Comparison of ENCODE assay signal across 19 mouse cellular contexts in the genomic region with DNA sequence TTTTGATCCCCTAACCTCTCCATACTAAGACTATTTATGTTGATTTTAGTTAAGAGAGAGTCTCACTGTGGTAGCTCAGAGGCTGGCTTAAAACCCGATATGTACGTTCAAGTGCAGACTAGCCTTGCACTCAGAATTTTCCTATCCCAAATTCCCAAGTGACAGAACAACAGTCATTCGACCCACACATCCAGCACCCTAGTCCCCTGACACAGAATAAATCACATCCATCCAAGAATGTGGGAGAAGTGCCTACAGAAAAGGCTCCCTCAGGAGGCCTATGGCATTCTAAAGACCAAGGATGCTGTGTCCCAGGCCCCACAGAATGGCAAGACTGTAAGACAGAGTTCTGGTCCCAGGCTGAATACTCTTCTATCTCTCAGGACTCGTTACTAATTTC. TPM values are rescaled to one million over a fixed set of nuclear protein-coding genes. Genes with fewer than 3 reads are reported as not detected.
A peak's percentile ranks its signal among the peaks of the same experiment; 100 is the strongest.
DNase-seq lines count a peak whose midpoint lies in the region; ATAC-seq and TF ChIP-seq lines count a peak whose summit lies in the region.
"Had no signal": no experiment of that assay in that cellular context is flagged by ENCODE, and none has a peak within 500 bp of the region (broad histone marks: within the 10 kb centered on the region; RNA-seq: fewer than 3 reads in every experiment).

No protein-coding gene starts in this region.

- no peak for ATAC-seq in lung, embryonic 16.5 days (ENCODE audit: low read depth)
- ATAC-seq in liver, embryonic 15.5 days (ENCODE audit: insufficient read depth): no peak
- ATAC-seq in activated CD4-positive, CD25-positive, alpha-beta regulatory T cell, adult 4 months: no peak
- ATAC-seq: CD4-positive, CD25-positive, alpha-beta regulatory T cell, adult 4 months; hindbrain, embryonic 16.5 days had no signal

- no peaks in the 10 kb centered on the region for H3K9me3 ChIP-seq in lung, embryonic 16.5 days (ENCODE audit: control insufficient read depth, low read length)
- no peaks in the 10 kb centered on the region for H3K9me3 ChIP-seq in liver, embryonic 15.5 days (replicated peaks)
- H3K9me3 ChIP-seq: forebrain, embryonic 12.5 days; neural tube, embryonic 15.5 days had no signal

- TF ChIP-seq POLR2A in lung, adult 2 months (IDR thresholded peaks at IDR 0.05; ENCODE audit: borderline replicate concordance, extremely low read depth, low read depth, low read length): no peak
- no peak for TF ChIP-seq POLR2A in bone marrow macrophage, adult 2 months (IDR thresholded peaks at IDR 0.05; ENCODE audit: borderline replicate concordance, low read depth, low read length)

- H3K36me3 ChIP-seq in lung, embryonic 16.5 days (ENCODE audit: control insufficient read depth, insufficient read depth, low read length): no peaks in the 10 kb centered on the region
- H3K36me3 ChIP-seq in liver, embryonic 15.5 days (replicated peaks): no peaks in the 10 kb centered on the region
- H3K36me3 ChIP-seq: forebrain, embryonic 12.5 days; neural tube, embryonic 15.5 days had no signal

- 0 out of 2 replicates have a peak overlapping the region, but pooled peaks have one; percentile 18 for H3K27ac ChIP-seq in lung, embryonic 16.5 days (ENCODE audit: low read length)
- H3K27ac ChIP-seq in bone marrow macrophage, adult 2 months (ENCODE audit: insufficient read depth, low read depth, low read length): peak overlapping the region; percentile 96
- H3K27ac ChIP-seq in liver, embryonic 15.5 days (replicated peaks): peak overlapping the region; percentile 43; the same call in 1 of the 2 replicates
- H3K27ac ChIP-seq: forebrain, embryonic 12.5 days; layer of hippocampus, adult 2 months; neural tube, embryonic 15.5 days had no signal

- H3K27me3 ChIP-seq in lung, embryonic 16.5 days (ENCODE audit: control insufficient read depth, insufficient read depth, low read depth, low read length): no peaks in the 10 kb centered on the region
- peaks cover 12% of the 10 kb centered on the region for H3K27me3 ChIP-seq in liver, embryonic 15.5 days
- H3K27me3 ChIP-seq: forebrain, embryonic 12.5 days; neural tube, embryonic 15.5 days had no signal

- no peak overlapping the region for H3K9ac ChIP-seq in lung, embryonic 16.5 days (ENCODE audit: low read length)
- H3K9ac ChIP-seq in liver, embryonic 15.5 days: no peak overlapping the region
- H3K9ac ChIP-seq: forebrain, embryonic 12.5 days; neural tube, embryonic 15.5 days had no signal

- 64% methylated on average over 4 of the region's 4 CpGs for WGBS in lung, embryonic 16.5 days
- WGBS in lung, adult 2 months: 66% methylated on average over 4 of the region's 4 CpGs
- 40% methylated on average over 4 of the region's 4 CpGs for WGBS in liver, embryonic 15.5 days (ENCODE audit: insufficient replicate concordance)

- no peak overlapping the region for H3K4me3 ChIP-seq in lung, embryonic 16.5 days (ENCODE audit: low read length)
- H3K4me3 ChIP-seq in lung, adult 2 months (replicated peaks; ENCODE audit: extremely low read depth, low read depth, low read length): no peak overlapping the region
- no peak overlapping the region for H3K4me3 ChIP-seq in bone marrow macrophage, adult 2 months (ENCODE audit: insufficient read depth, low read length)
- no peak overlapping the region for H3K4me3 ChIP-seq in liver, embryonic 15.5 days (replicated peaks)
- H3K4me3 ChIP-seq: forebrain, embryonic 12.5 days; layer of hippocampus, adult 2 months; myocyte; neural tube, embryonic 15.5 days had no signal

- peaks cover 9% of the 10 kb centered on the region; the same call in 1 of the 2 replicates for H3K4me1 ChIP-seq in lung, embryonic 16.5 days (replicated peaks; ENCODE audit: control insufficient read depth, insufficient read depth, low read length)
- 0 out of 2 replicates have a peak, but pooled peaks cover 2% of the 10 kb centered on the region for H3K4me1 ChIP-seq in lung, adult 2 months (ENCODE audit: control insufficient read depth, insufficient read depth, low read length)
- H3K4me1 ChIP-seq in bone marrow macrophage, adult 2 months (ENCODE audit: control insufficient read depth, insufficient read depth, low read length): peaks cover 24% of the 10 kb centered on the region
- peaks cover 32% of the 10 kb centered on the region for H3K4me1 ChIP-seq in liver, embryonic 15.5 days (replicated peaks)
- H3K4me1 ChIP-seq: forebrain, embryonic 12.5 days; neural tube, embryonic 15.5 days had no signal

- no peak overlapping the region for H3K4me2 ChIP-seq in lung, embryonic 16.5 days (ENCODE audit: low read depth, low read length)
- H3K4me2 ChIP-seq in liver, embryonic 15.5 days: peak overlapping the region; percentile 44
- H3K4me2 ChIP-seq: forebrain, embryonic 12.5 days; neural tube, embryonic 15.5 days had no signal

- no peak for TF ChIP-seq CTCF in lung, adult 2 months (IDR thresholded peaks at IDR 0.05; ENCODE audit: insufficient read depth, low read length)
- no peak for TF ChIP-seq CTCF in bone marrow macrophage, adult 2 months (IDR thresholded peaks at IDR 0.05; ENCODE audit: low read depth, low read length)

- DNase-seq in lung, adult 2 months: no peak
- no peak for DNase-seq in ovary, postnatal 14 days (ENCODE audit: low spot score)
- no peak for DNase-seq in gastrocnemius, postnatal 10 days
- DNase-seq: cerebellum, adult 9-11 months; kidney, adult 18-20 months; kidney, postnatal 10 days; left cerebral cortex, postnatal 4 days; midbrain, embryonic 14.5 days; retina, postnatal 1 day had no signal

RNA-seq across cellular contexts. Expression of a gene that starts 55.4 kb away (rescaled TPM):
- 13.2 and 13.7 TPM in 2 replicates for polyA plus RNA-seq in lung, embryonic 16.5 days (2015; fragmentation: Nextera tagmentation; extraction: Ambion mirVana)
- polyA plus RNA-seq in lung, adult 2 months (2012; rRNA removed): 6.8 and 10.1 TPM in 2 replicates
- polyA plus RNA-seq in bone marrow macrophage, adult 2 months (2012; ENCODE audit: insufficient read depth, insufficient read length, missing spikeins): 26.0 and 26.6 TPM in 2 replicates
- polyA plus RNA-seq in liver, embryonic 15.5 days (2015; fragmentation: Nextera tagmentation; extraction: Ambion mirVana): 27.2 and 27.5 TPM in 2 replicates
- 10 to 100 TPM; 34.9 to 37.6 TPM for polyA plus RNA-seq in activated CD4-positive, CD25-positive, alpha-beta regulatory T cell, adult 4 months (2017; shearing (Covaris generic))
- 10 to 100 TPM; 44.6 to 46.1 TPM for total RNA-seq in gastrocnemius, postnatal 10 days (2021)

Comparison
In these comparisons a context has a peak if more than half of its experiments do, and no peak if none do; other contexts are left out.
1. H3K27ac ChIP-seq: peak in every context shown above with its lines; median percentile 96 in bone marrow macrophage, adult 2 months; 43 in liver, embryonic 15.5 days; 18 in lung, embryonic 16.5 days.